Mouse (Mus musculus) G1E-ER4 (cell line): ENCODE results near the gene Olfr393. TPM values are rescaled to one million over a fixed set of nuclear protein-coding genes. Genes with fewer than 3 reads are reported as not detected.

Source experiments
- GATA1 ChIP-seq: IDR thresholded peaks from one replicate; pipeline ENCODE4 v1.8.0; 2012; ENCODE audit warnings: low read length, inconsistent platforms
- polyA plus RNA-seq: library from polyadenylated mRNA; stranded (reverse); fragments of >175 nt; gene quantifications from 2 replicates; pipeline ENCODE4 v1.2.3, GENCODE M21; 2012

Gene Olfr393
- polyA plus RNA-seq = not detected in 2 replicates

- TF ChIP-seq GATA1 = no peak
Measured at GRCm38 (mm10) chr11:73851354-73851753, at the start of gene Olfr393. Gene Olfr393, minus strand, starts transcription at chr11:73851454.

DNA sequence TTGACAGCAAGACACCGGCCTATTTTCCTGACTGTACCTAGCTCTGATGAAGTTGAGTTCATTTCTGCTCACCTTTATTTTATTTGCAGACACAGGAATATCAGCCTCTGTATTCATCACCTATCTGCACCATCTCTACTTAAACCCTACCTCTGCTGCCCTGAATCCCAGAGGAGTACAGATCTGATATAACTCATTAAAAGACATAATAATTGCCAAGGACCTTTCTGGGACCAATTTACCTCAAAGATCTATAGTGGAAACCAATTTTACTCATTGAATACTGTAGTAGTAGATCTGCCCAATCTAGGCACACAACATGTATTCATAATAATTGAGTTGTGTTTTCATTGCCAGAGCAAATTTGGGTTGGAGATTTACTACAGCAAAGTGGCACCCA lies 39.4 kb upstream of the Olfr393 start, which contains the start of gene Olfr394:
TSS of gene Olfr394 (minus strand) at position 101 of the 400 bp plus-strand sequence.
- TF ChIP-seq GATA1 = no peak

- no peak for TF ChIP-seq GATA1
Measured at GRCm38 (mm10) chr11:73816949-73817348, 34.3 kb downstream of the Olfr393 start, which contains the start of gene Olfr392. Gene Olfr392, minus strand, starts transcription at chr11:73817049.

GRCm38 (mm10) chr11:73802952-73803351 lies 48.3 kb downstream of the Olfr393 start, which contains the start of gene Olfr391-ps:
Gene Olfr391-ps, minus strand, starts transcription at chr11:73803052.
- no peak for TF ChIP-seq GATA1

Other genes with a start within 250 kb of the Olfr393 start
- gene Zfp735, start 162.7 kb downstream of the Olfr393 start, polyA plus RNA-seq = not detected in 2 replicates
- not detected in 2 replicates for gene Olfr389, start 70.7 kb downstream of the Olfr393 start, polyA plus RNA-seq
- not detected in 2 replicates for gene Olfr390, start 68.5 kb downstream of the Olfr393 start, polyA plus RNA-seq
- gene Olfr391-ps, start 48.4 kb downstream of the Olfr393 start, polyA plus RNA-seq = not detected in 2 replicates
- gene Olfr392, start 34.4 kb downstream of the Olfr393 start, polyA plus RNA-seq = not detected in 2 replicates
- gene Olfr394, start 39.3 kb upstream of the Olfr393 start, polyA plus RNA-seq = not detected in 2 replicates
- not detected in 2 replicates for gene Olfr395, start 57.8 kb upstream of the Olfr393 start, polyA plus RNA-seq
- gene Olfr23, start 85.2 kb upstream of the Olfr393 start, polyA plus RNA-seq = not detected in 2 replicates
- not detected in 2 replicates for gene Olfr397, start 109.4 kb upstream of the Olfr393 start, polyA plus RNA-seq
- gene Olfr398, start 139.0 kb upstream of the Olfr393 start, polyA plus RNA-seq = not detected in 2 replicates
- not detected in 2 replicates for gene Olfr139, start 205.1 kb upstream of the Olfr393 start, polyA plus RNA-seq
- gene Olfr399, start 205.2 kb upstream of the Olfr393 start, polyA plus RNA-seq = not detected in 2 replicates
- gene Zfp616, start 218.5 kb upstream of the Olfr393 start, polyA plus RNA-seq = not detected in 2 replicates